In the genomic region with DNA sequence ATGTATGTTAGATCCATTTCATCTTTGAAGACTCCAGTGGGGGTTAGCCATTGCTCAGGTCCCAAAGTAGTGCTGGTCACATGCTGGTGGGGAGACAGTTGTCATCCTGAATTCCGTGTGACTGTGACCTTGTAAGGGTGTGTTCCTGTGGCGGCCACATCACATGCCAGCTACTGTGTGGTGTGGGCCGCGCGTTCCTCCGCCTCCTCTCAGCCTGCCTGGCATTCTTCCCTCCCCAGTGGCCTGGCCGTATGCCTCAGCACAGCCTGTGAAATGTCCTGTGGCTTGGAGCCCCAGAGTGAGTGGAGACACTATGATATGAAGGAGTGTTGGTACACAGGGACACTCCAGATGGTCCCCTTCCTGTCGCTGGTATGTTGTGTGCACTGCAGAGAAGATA, we compare ENCODE assay signal across 8 mouse cellular contexts. TPM values are rescaled to one million over a fixed set of nuclear protein-coding genes. Genes with fewer than 3 reads are reported as not detected.
DNase-seq lines count a peak whose midpoint lies in the region; ATAC-seq and TF ChIP-seq lines count a peak whose summit lies in the region.
"Had no signal": no experiment of that assay in that cellular context is flagged by ENCODE, and none has a peak within 500 bp of the region (broad histone marks: within the 10 kb centered on the region; RNA-seq: fewer than 3 reads in every experiment).

No protein-coding gene starts in this region.

- peaks cover 0 to 20% of the 10 kb centered on the region in 2 experiments; a peak in 2 of 4 replicates for H3K4me1 ChIP-seq in MEL (ENCODE audit: control insufficient read depth in 1 of 2, insufficient read depth in 2 of 2, low read length in 2 of 2)

- ATAC-seq in inflammation-experienced regulatory T-cells, adult 6 months: no peak

- H3K79me2 ChIP-seq in MEL (ENCODE audit: control insufficient read depth, insufficient read depth, low read length, poor library complexity): no peaks in the 10 kb centered on the region

- H3K27ac ChIP-seq in MEL (ENCODE audit: control insufficient read depth, low read depth, low read length): no peak overlapping the region
- H3K27ac ChIP-seq: neural tube, embryonic 12.5 days had no signal

- intact Hi-C loops in gastrocnemius, postnatal 36 days (cut with DNase I): no loop called here

- H3K9me3 ChIP-seq in MEL (replicated peaks; ENCODE audit: insufficient read depth, low read length): no peaks in the 10 kb centered on the region
- H3K9me3 ChIP-seq: neural tube, embryonic 12.5 days had no signal

- H3K9ac ChIP-seq in MEL (ENCODE audit: control insufficient read depth, low read depth, low read length, poor library complexity, severe bottlenecking): no peak overlapping the region
- H3K9ac ChIP-seq: neural tube, embryonic 12.5 days had no signal

- H3K27me3 ChIP-seq in MEL (ENCODE audit: control insufficient read depth in 1 of 2, insufficient read depth in 2 of 2, low read length in 2 of 2): peaks cover 0 to 2% of the 10 kb centered on the region in 2 experiments; a peak in 1 of 4 replicates
- H3K27me3 ChIP-seq: neural tube, embryonic 12.5 days had no signal

- no peak for TF ChIP-seq POLR2A in MEL (IDR thresholded peaks at IDR 0.05; ENCODE audit: control insufficient read depth in 1 of 2, insufficient read depth in 1 of 2, low read depth in 1 of 2, low read length in 2 of 2, poor library complexity in 1 of 2)

- TF ChIP-seq EP300 in MEL (IDR thresholded peaks at IDR 0.05; ENCODE audit: low read depth in 1 of 2, low read length in 2 of 2): no peak

- no peak overlapping the region for H3K4me3 ChIP-seq in MEL (ENCODE audit: control insufficient read depth in 1 of 2, insufficient read depth in 1 of 2, low read depth in 2 of 2, low read length in 2 of 2)
- H3K4me3 ChIP-seq: neural tube, embryonic 12.5 days had no signal

- peaks cover 0 to 4% of the 10 kb centered on the region in 2 experiments; a peak in 2 of 4 replicates for H3K36me3 ChIP-seq in MEL (ENCODE audit: control insufficient read depth in 1 of 2, insufficient read depth in 2 of 2, low read length in 2 of 2)
- H3K36me3 ChIP-seq: neural tube, embryonic 12.5 days had no signal

- DNase-seq in MEL (ENCODE audit: low read depth, low spot score): no peak
- peak; percentile 74 for DNase-seq in adrenal gland, postnatal 25 days
- peak; percentile 72 to 76 for DNase-seq in gastrocnemius, postnatal 36 days
- peak; percentile 69 to 84 for DNase-seq in kidney, postnatal 25 days
- DNase-seq in lung, postnatal 4 days: peak; percentile 76 to 87
- no peak for DNase-seq in retina, postnatal 1 day

- TF ChIP-seq RAD21 in MEL (IDR thresholded peaks at IDR 0.05; ENCODE audit: low read depth, low read length): no peak

- TF ChIP-seq CTCF in MEL (IDR thresholded peaks at IDR 0.05 in 2 of 3, conservative IDR thresholded peaks at IDR 0.05 in 1 of 3; ENCODE audit: control insufficient read depth in 1 of 3, insufficient read depth in 1 of 3, low read depth in 2 of 3, low read length in 3 of 3, poor library complexity in 1 of 3, severe bottlenecking in 1 of 3): no peak

TF ChIP-seq in MEL, 35 proteins besides CTCF, POLR2A, EP300 and RAD21:
- TF ChIP-seq GATA1 (IDR thresholded peaks at IDR 0.05; ENCODE audit: low read depth, low read length) (0 out of 2 replicates have a peak, but pooled peaks have one; percentile 5), ZNF384 (IDR thresholded peaks at IDR 0.05; ENCODE audit: low read depth, low read length) (no peak)
TF ChIP-seq in MEL: peak in this region for 1.

RNA-seq across cellular contexts. Expression of gene Umps, which starts 29.3 kb away (rescaled TPM):
- 125 and 132 TPM in 2 replicates for total RNA-seq in MEL (2012; rRNA removed)
- 100 to 1,000 TPM in 1 of 2 experiments, not detected in 1; 109 TPM for polyA plus RNA-seq in MEL (2012; ENCODE audit: insufficient read depth in 1 of 2, insufficient read length in 2 of 2, low read depth in 1 of 2, low replicate concordance in 2 of 2, missing spikeins in 1 of 2)
- 48.2 and 55.5 TPM in 2 replicates for total RNA-seq in adrenal gland, postnatal 25 days (2021)
- total RNA-seq in gastrocnemius, postnatal 36 days (2021): 1 to 10 TPM; 4.9 to 5.6 TPM
- polyA plus RNA-seq in inflammation-experienced regulatory T-cells, adult 6 months (2017; shearing (Covaris generic)): 10 to 100 TPM; 28.7 to 35.6 (median 29.5) TPM

Comparison
In these comparisons a context has a peak if more than half of its experiments do, and no peak if none do; other contexts are left out.
1. DNase-seq: peak in adrenal gland, postnatal 25 days (single experiment), gastrocnemius, postnatal 36 days (2 of 2), kidney, postnatal 25 days (2 of 2) and lung, postnatal 4 days (2 of 2); none in MEL (single experiment) and retina, postnatal 1 day (single experiment).